Mouse (Mus musculus): ENCODE measurements around the gene Kdm7a.

The Kdm7a gene

GRCm38 (mm10) chr6:39206581-39207461, at the start of gene Kdm7a:
Gene Kdm7a (minus strand): TSS chr6:39206789.
- DNase-seq (ENCODE audit: low spot score in 2 of 2), result peak; percentile 62 to 74

DNA sequence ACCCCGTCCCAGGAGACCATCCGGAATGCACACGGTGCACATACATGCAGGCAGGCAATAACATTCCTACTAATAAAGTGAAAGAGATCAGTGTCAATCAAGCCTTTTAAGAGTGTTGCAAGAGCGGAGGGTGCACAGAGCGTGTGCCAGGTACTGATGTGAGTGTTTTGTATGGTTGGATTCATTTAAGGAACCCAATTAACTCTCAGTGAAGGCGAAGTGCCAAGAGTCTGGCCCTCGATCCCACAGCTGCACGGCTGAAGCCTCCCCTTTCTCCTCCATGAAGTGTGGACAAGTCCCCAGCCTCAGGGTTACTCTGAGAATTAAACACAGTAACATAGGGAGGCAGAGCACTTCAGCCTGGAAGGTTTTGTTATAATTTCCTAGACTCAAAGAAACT, 48.7 kb upstream of the Kdm7a start:
- no peak for DNase-seq (ENCODE audit: low spot score in 2 of 2)

GRCm38 (mm10) chr6:39250055-39250454, 43.5 kb upstream of the Kdm7a start:
- no peak for DNase-seq (ENCODE audit: low spot score in 2 of 2)

DNA sequence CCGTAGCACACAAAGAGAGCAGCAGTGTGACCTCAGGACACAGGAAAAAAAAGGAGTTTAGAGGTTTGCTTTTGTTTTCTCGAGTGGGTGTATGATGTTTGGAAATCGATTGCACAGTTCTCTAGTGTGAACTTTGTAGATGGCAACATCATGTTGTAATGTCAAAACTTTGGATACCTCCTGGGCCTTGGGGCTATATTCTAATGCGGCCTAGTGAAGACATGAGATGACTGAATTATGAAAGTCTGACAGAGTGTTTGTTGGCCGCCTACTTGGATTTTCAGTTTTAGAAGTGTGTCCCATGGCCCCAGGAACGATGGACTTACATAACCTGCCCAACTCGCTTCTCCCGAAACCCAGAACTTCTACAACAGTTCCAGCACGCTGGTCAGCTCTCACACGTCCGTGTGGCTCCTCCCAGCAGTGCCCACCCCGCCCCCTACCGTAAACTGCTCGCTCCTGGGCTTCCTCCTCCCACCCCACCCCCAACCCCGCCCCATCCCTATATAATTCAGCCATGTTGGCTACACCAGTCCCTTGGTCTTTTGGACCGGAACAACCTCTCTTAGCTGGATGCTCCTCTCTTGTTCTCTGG, 42.7 kb upstream of the Kdm7a start:
- DNase-seq (ENCODE audit: low spot score in 2 of 2), result no peak

- no peak for DNase-seq (ENCODE audit: low spot score in 2 of 2)
Measured at GRCm38 (mm10) chr6:39244066-39244465, 37.5 kb upstream of the Kdm7a start.

- DNase-seq (ENCODE audit: low spot score in 2 of 2), result no peak
Measured at GRCm38 (mm10) chr6:39243511-39243961, 36.9 kb upstream of the Kdm7a start.

GRCm38 (mm10) chr6:39242718-39243471, 36.3 kb upstream of the Kdm7a start:
- peak; percentile 19 to 23 for DNase-seq (ENCODE audit: low spot score in 2 of 2)

DNA sequence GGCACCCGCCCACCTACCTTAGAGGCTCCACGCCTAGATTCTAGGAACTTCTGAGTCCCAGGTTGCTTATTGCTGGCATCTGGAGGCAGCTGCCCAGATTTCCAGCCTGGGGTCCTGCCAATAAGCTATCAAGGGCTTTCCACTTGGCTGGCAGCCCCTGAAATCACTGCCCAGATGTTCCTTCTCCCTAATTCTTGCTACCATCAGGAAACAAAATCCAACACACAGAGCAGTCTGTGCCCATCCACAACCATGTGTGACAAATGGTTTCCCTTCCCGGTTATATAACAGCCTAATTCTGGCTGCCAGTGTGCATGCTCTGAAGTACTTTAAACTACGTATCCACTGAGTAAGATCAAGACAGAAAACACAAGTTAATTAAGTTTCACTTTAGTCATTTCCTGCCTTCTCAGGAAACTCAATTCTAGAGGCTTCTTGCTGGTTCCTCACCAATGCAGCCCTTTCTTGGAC, 34.9 kb upstream of the Kdm7a start:
- no peak for DNase-seq (ENCODE audit: low spot score in 2 of 2)

- DNase-seq (ENCODE audit: low spot score in 2 of 2), result no peak
Measured at GRCm38 (mm10) chr6:39240956-39241355, 34.4 kb upstream of the Kdm7a start.

- no peak for DNase-seq (ENCODE audit: low spot score in 2 of 2)
Measured at GRCm38 (mm10) chr6:39237887-39238286, 31.3 kb upstream of the Kdm7a start.

DNA sequence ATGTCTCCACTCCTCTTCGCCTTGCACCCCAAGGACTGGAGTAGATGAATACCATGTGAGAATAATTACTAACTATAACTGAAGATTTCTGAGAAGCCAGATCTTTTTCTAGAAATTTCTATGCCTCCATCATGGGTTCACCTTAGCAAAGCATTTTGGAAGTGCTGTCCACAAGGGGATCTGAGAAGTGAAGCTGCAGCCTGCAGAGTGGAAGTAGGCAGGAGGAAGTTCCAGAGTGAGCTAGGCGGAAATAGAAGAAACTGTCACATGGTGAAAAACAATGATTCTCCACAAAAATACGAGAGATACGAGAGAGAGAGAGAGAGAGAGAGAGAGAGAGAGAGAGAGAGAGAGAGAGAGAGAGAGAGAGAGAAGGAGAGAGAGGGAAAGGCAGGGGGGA, 26.0 kb upstream of the Kdm7a start:
- DNase-seq (ENCODE audit: low spot score in 2 of 2), result no peak

DNA sequence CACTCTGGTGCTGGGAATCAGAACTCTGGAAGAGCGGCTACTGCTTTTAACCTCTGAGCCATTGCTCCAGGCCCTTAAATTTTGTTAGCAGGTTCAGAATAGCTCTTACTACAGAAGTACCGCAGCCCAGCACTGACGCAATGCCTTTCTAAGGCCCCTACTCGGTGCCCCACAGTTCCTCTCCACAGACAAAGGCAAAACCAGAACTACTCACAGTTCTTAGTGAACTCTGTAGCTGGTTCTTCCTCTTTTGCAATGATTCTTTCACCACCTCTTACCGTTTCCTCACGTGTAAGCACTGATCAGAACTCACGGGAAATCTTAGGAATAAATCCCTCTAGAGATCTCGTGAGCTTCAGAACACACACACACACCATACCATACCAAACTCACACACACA, 24.1 kb upstream of the Kdm7a start:
- no peak for DNase-seq (ENCODE audit: low spot score in 2 of 2)

DNA sequence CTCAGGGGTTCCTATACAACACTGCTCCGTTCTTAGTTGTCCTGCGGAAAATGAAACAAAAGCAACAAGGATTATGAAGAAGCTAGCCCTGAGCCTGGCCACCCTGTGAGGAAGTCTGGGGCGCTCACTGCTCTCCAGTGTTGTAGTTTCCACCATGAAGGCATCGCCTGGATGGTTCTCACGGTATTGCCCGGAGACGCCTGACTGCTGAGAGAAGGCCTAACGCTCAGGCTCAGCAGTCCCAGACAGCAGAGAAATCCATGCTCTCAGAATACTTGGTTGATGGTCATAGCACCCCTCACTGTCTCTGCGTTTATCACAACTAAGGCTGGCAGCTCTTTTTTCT, 20.0 kb upstream of the Kdm7a start:
- DNase-seq (ENCODE audit: low spot score in 2 of 2), result no peak

GRCm38 (mm10) chr6:39225876-39226609, 19.5 kb upstream of the Kdm7a start:
- no peak for DNase-seq (ENCODE audit: low spot score in 2 of 2)

- no peak for DNase-seq (ENCODE audit: low spot score in 2 of 2)
Measured at GRCm38 (mm10) chr6:39223328-39223885, 16.8 kb upstream of the Kdm7a start.

- DNase-seq (ENCODE audit: low spot score in 2 of 2), result no peak
Measured at GRCm38 (mm10) chr6:39222487-39222886, 15.9 kb upstream of the Kdm7a start.

GRCm38 (mm10) chr6:39217961-39218360, 11.4 kb upstream of the Kdm7a start:
- no peak for DNase-seq (ENCODE audit: low spot score in 2 of 2)

- DNase-seq (ENCODE audit: low spot score in 2 of 2), result no peak
Measured at GRCm38 (mm10) chr6:39217138-39217537, 10.5 kb upstream of the Kdm7a start.

DNA sequence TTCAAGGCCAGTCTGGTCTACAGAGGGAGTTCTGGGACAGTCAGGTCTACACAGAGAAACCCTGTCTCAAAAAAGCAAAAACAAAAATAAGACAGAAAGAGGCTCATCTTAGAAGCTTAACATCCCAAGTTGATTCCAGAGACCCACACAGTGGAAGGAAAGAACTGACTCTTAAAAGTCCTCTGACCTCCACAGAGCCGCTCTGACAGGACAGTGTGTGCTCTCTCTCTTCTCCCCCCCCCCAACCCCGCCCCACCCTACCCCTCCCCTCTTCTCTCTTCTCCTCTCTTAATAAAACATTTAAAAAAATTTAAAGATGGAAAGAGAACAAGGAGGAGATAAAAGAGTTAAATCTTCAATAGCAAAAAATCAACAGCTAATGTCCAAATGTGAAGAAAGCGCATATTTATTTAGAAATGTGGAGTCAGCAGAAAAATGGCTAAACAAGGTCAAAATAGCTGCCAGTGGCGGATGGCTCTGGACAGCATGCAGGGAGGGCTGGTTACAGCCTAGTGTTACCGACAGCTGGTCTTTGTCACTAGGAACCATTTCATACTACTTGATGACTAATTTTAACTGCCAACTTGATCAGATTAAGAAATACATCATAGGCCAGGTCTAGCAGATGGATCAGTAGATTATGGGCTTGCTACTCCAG, 8.5 kb upstream of the Kdm7a start:
- no peak for DNase-seq (ENCODE audit: low spot score in 2 of 2)

GRCm38 (mm10) chr6:39209677-39210076, 3.1 kb upstream of the Kdm7a start:
- DNase-seq (ENCODE audit: low spot score in 2 of 2), result no peak

DNA sequence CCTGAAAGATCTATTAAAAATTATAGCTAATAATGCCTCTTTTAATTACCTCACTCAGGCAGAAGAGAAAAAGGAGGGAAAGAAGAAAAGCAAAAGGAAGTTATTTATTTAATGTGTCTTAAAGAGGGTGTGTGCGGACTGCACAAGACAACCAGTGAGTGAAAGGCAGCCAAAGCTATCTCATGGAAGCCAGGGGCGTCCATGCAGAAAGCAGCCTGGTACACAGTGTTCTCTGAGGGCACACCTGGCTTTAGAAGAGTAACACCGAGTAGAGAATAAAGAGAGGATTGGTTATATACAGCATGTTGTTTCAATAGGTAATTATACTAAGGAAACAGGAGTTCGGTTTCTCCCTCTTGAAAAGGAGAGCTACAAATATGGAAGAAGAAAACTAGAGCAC, 1.6 kb upstream of the Kdm7a start:
- no peak for DNase-seq (ENCODE audit: low spot score in 2 of 2)

Measured in frontal cortex, postnatal 25 days (tissue).